Mouse (Mus musculus) G1E (cell line): ENCODE data around the gene Enoph1. TPM values are rescaled to one million over a fixed set of nuclear protein-coding genes. Genes with fewer than 3 reads are reported as not detected.

Source experiments
- ATAC-seq: 2 replicates; pipeline ENCODE4 v1.8.0; 2016; ENCODE audit warnings: mild to moderate bottlenecking; ENCODE audit not compliant: insufficient number of reproducible peaks, poor library complexity, low FRiP score, severe bottlenecking; ENCODE audit errors: extremely low read depth
- DNase-seq: peaks from one replicate; pipeline ENCODE4 v3.0.0; 2012; ENCODE audit warnings: low spot score
- H3K27me3 ChIP-seq: 2 replicates; pipeline ENCODE4 v1.6.1; 2012; ENCODE audit warnings: mild to moderate bottlenecking, low read length, inconsistent platforms; ENCODE audit not compliant: insufficient read depth
- H3K36me3 ChIP-seq: replicated peaks from 2 replicates; pipeline ENCODE3; 2012; ENCODE audit warnings: mild to moderate bottlenecking, inconsistent platforms
- H3K4me1 ChIP-seq: 2 replicates; pipeline ENCODE4 v1.6.1; 2012; ENCODE audit warnings: low read depth, low read length, inconsistent platforms, mixed read lengths; ENCODE audit not compliant: insufficient read depth
- H3K4me3 ChIP-seq: 2 replicates; pipeline ENCODE4 v1.5.1; 2012; ENCODE audit warnings: low read depth, mild to moderate bottlenecking, inconsistent platforms, low read length, moderate library complexity, mixed read lengths
- H3K9me3 ChIP-seq: replicated peaks from 2 replicates; pipeline ENCODE4 v1.6.1; 2012; ENCODE audit warnings: inconsistent platforms
- CTCF ChIP-seq: IDR thresholded peaks from 2 replicates; pipeline ENCODE4 v1.5.1; 2012; ENCODE audit warnings: low read depth, low read length, inconsistent platforms, mixed read lengths
- GATA1 ChIP-seq: IDR thresholded peaks from 2 replicates; pipeline ENCODE4 v1.6.1; 2012; ENCODE audit warnings: borderline replicate concordance, low read length, inconsistent platforms, mixed read lengths
- GATA2 ChIP-seq: IDR thresholded peaks from 2 replicates; pipeline ENCODE4 v1.6.1; 2012; ENCODE audit warnings: low read depth, low read length, inconsistent platforms, borderline replicate concordance
- POLR2AphosphoS5 ChIP-seq: IDR thresholded peaks from 2 replicates; pipeline ENCODE4 v1.6.1; 2012; ENCODE audit warnings: low read depth, low read length, inconsistent platforms; ENCODE audit not compliant: insufficient replicate concordance
- TAL1 ChIP-seq: conservative IDR thresholded peaks from 2 replicates; pipeline ENCODE4 v1.6.1; 2012; ENCODE audit warnings: low read depth, low read length, inconsistent platforms, mixed read lengths
- polyA plus RNA-seq: library from polyadenylated mRNA; stranded (reverse); fragments of >175 nt; gene quantifications from 2 replicates; pipeline ENCODE4 v1.2.3, GENCODE M21; 2012
- total RNA-seq, 2 experiments: library from RNA; stranded (forward) in 1 of 2; stranded (reverse) in 1 of 2; fragments of 200-1000 nt in 1 of 2; fragments of >200 nt in 1 of 2; fragmentation: Nextera tagmentation in 1 of 2; gene quantifications; 2 replicates each; pipeline ENCODE4 v1.2.3; 2014 to 2017

The Enoph1 gene
- total and polyA plus RNA-seq, 3 experiments: 34.0 to 52.4 (median 41.7) TPM

DNA sequence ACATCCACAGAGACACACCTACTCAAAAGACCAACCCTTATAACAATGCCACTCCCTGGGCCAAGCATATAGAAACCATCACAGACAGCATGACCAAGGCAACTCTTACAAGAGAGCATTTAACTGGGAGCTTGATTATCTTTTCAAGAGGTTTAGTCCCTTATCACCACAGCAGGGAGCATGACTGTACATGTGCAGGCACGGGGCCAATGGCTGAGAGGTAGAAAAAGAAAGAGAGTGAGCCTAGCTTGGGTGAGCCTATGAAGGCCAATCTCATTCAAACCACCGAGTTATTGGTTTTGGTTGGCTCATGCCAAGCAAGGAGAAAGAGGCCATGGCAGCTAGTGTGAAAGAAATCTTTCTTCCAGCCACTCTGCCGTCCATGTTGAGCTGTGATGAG lies 34.4 kb upstream of the Enoph1 start:
- TF ChIP-seq TAL1: no peak
- TF ChIP-seq POLR2AphosphoS5: no peak
- TF ChIP-seq GATA1: no peak
- no peak for TF ChIP-seq CTCF
- Histone ChIP-seq H3K27me3 (peaks cover 6% of the 10 kb centered on the region; the same call in 1 of the 2 replicates), H3K4me1 (peaks cover 2% of the 10 kb centered on the region; the same call in 1 of the 2 replicates), H3K9me3 (peaks cover 4% of the 10 kb centered on the region), H3K36me3 (no peaks in the 10 kb centered on the region), H3K4me3 (no peak overlapping the region)
- no peak for ATAC-seq
- no peak for DNase-seq

DNA sequence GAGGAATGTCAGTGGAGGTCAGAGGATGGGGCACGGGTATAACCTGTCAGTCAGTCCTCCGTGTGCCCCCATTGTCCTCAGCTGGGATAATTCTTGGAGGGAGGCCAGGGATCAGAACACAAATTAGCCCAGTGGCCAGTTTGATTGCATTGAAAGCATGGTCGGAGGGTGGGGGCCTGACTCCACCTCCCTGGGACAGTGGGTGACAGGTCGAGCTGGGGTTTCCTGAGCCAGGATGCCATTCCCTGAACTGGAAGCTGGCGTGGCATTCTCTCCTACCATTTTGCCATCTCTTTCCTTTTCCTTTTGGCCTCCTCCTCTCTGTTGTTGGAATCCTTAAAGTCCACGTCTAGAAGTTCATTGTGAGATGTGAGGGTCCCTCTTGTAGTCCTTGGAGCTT lies 33.9 kb upstream of the Enoph1 start:
- TF ChIP-seq POLR2AphosphoS5: no peak

DNA sequence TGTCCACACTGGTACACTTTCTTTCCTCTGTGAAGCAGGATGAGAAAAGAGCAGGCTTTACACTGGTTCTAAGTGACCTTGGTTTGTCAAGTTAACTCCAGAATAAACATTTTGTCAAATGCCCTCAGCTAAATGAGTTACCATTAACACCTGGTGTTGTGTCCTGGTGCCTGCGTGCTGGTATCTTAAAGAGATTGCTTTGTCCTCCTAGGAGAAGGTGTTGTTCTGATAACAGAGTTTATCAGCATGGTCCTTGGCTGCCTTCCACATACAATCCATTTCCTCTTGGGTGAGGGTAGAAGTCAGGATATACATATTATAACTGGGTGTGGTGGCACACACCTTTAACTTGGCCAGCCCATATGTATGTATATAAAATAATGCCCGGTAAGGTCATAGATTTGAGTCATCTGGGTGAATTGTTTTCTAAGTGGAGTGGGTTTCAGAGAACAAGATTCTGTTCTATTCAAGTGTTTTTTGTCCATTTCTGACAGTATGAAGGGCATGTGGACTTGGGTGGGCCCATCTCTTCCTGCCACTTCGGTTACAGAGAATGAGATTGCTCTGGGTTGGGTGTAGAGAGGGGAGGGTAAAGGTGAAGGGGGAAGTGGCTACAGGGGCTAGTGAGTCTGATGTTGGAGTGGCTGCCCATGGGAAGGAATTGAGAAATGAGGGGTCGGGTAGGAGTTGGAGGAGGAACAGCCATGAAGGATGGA lies 33.3 kb upstream of the Enoph1 start:
- ATAC-seq (no peak), DNase-seq (no peak)
- TF ChIP-seq GATA1 (no peak), GATA2 (no peak), CTCF (no peak), POLR2AphosphoS5 (no peak), TAL1 (no peak)
- Histone ChIP-seq H3K4me3 (no peak overlapping the region), H3K4me1 (peaks cover 2% of the 10 kb centered on the region; the same call in 1 of the 2 replicates), H3K9me3 (peaks cover 4% of the 10 kb centered on the region), H3K27me3 (no peaks in the 10 kb centered on the region), H3K36me3 (no peaks in the 10 kb centered on the region)

More for the DNA sequence above, 33.9 kb upstream of the Enoph1 start:
- Histone ChIP-seq H3K27me3 (peaks cover 4% of the 10 kb centered on the region; the same call in 1 of the 2 replicates), H3K4me3 (no peak overlapping the region), H3K36me3 (no peaks in the 10 kb centered on the region), H3K4me1 (peaks cover 2% of the 10 kb centered on the region; the same call in 1 of the 2 replicates), H3K9me3 (peaks cover 4% of the 10 kb centered on the region)
- DNase-seq (no peak), ATAC-seq (no peak)

DNA sequence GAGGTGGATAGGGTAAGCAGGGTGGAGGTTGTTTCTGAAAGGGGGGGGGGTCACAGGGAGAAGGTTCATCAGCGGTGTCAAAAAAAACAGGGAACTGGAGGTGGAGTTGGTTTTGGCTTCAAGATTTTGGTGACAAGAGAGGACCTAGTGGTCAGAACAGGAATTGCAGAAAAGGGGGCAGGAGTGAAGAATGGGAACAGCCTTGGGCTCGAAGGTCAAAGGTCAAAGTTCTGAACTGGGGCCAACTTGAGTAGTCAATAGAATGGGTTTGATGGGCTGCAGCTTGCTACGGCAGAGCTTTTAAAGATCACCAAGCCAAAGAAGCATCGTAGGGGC lies 32.8 kb upstream of the Enoph1 start:
- Histone ChIP-seq H3K4me3 (no peak overlapping the region), H3K36me3 (no peaks in the 10 kb centered on the region), H3K27me3 (no peaks in the 10 kb centered on the region), H3K9me3 (peaks cover 4% of the 10 kb centered on the region), H3K4me1 (peaks cover 2% of the 10 kb centered on the region; the same call in 1 of the 2 replicates)
- DNase-seq (no peak), ATAC-seq (no peak)
- TF ChIP-seq CTCF (0 out of 2 replicates have a peak, but pooled peaks have one; percentile 20), POLR2AphosphoS5 (no peak)

DNA sequence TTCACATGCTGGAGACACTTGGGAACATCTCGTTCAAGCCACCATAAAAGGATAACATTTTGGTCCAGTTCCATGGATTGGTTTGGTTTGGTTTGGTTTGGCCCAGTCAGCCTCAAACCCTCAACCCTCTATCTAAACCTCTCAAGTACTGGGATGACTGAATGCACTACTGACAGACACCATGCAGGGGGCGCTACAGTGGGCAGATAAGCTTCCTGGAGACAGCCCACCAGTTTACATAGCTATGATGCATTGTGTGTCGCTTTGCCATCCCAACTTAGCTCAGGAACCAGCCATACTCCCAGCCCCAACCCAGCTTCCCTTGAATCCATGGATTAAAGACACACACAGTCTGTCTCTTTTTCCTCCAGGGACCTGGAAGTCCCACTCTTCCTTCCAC lies 31.3 kb upstream of the Enoph1 start:
- Histone ChIP-seq H3K27me3 (peaks cover 3% of the 10 kb centered on the region; the same call in 1 of the 2 replicates), H3K9me3 (peaks cover 4% of the 10 kb centered on the region), H3K4me3 (no peak overlapping the region), H3K36me3 (no peaks in the 10 kb centered on the region), H3K4me1 (peaks cover 2% of the 10 kb centered on the region; the same call in 1 of the 2 replicates)
- ATAC-seq (no peak), DNase-seq (no peak)
- TF ChIP-seq GATA2 (no peak), GATA1 (no peak), TAL1 (no peak), CTCF (no peak), POLR2AphosphoS5 (no peak)

DNA sequence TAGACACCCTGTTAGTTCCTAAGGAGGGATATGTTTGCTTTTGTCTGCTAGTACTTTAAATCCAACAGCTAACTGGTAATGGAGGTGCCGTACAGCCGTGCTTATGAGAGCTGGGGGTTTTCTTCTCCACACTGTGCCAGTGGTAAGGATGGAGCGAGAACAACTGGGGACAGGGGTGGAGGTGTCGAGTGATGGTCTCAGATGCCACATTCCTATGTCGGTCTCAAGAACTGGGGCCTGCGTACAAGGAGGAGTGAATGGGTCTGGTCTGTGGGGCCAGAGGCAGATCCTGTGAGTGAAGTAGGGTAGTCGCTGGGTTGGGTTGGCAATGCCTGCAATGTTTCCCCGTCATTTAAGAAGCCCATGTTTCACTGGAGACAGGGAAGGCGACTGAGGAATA lies 27.2 kb upstream of the Enoph1 start:
- H3K36me3 ChIP-seq: no peaks in the 10 kb centered on the region
- H3K4me3 ChIP-seq: no peak overlapping the region
- ATAC-seq: no peak
- H3K27me3 ChIP-seq: peaks cover 3% of the 10 kb centered on the region; the same call in 1 of the 2 replicates
- TF ChIP-seq POLR2AphosphoS5 (no peak), GATA2 (no peak), GATA1 (no peak), TAL1 (no peak), CTCF (no peak)
- no peak for DNase-seq
- H3K9me3 ChIP-seq: no peaks in the 10 kb centered on the region
- no peaks in the 10 kb centered on the region for H3K4me1 ChIP-seq

DNA sequence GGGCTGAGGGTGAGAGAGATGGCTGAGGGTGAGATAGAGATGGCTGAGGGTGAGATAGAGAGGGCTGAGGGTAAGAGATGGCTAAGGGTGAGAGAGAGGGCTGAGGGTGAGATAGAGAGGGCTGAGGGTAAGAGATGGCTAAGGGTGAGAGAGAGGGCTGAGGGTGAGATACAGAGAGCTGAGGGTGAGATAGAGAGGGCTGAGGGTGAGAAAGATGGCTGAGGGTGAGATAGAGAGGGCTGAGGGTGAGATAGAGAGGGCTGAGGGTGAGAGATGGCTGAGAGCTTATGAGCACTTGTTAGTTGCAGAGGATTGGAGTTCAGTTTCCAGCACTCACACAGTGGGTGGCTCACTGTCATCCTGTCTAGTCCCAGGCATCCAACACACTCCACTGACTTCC lies 19.7 kb upstream of the Enoph1 start:
- Histone ChIP-seq H3K9me3 (no peaks in the 10 kb centered on the region), H3K4me3 (no peak overlapping the region), H3K36me3 (no peaks in the 10 kb centered on the region), H3K4me1 (no peaks in the 10 kb centered on the region; the same call in 1 of the 2 replicates), H3K27me3 (peaks cover 12% of the 10 kb centered on the region)
- no peak for TF ChIP-seq GATA1
- TF ChIP-seq TAL1: no peak
- no peak for TF ChIP-seq GATA2
- no peak for TF ChIP-seq CTCF
- no peak for TF ChIP-seq POLR2AphosphoS5
- no peak for DNase-seq
- no peak for ATAC-seq
